Mouse (Mus musculus) embryonic facial prominence, embryonic 13.5 days (tissue): ENCODE results near the gene Abtb1. TPM values are rescaled to one million over a fixed set of nuclear protein-coding genes. Genes with fewer than 3 reads are reported as not detected.

Experiments used
- ATAC-seq: fragments of 200-750 bp; cut with Nextera tagmentation; 2 replicates; pipeline ENCODE4 v1.8.0; 2017; ENCODE audit warnings: low read depth; ENCODE audit not compliant: insufficient number of reproducible peaks, insufficient read depth, low FRiP score, low TSS enrichment
- H3K27ac ChIP-seq: fragments of 300-500 bp; sonication (generic); 2 replicates; pipeline ENCODE4 v1.5.1; 2015; ENCODE audit warnings: moderate library complexity, mild to moderate bottlenecking, inconsistent platforms
- H3K27me3 ChIP-seq: fragments of 300-500 bp; sonication (generic); 2 replicates; pipeline ENCODE4 v1.6.1; 2015; ENCODE audit warnings: mild to moderate bottlenecking, inconsistent platforms
- H3K36me3 ChIP-seq: fragments of 300-500 bp; sonication (generic); 2 replicates; pipeline ENCODE4 v1.6.1; 2015; ENCODE audit warnings: mild to moderate bottlenecking, inconsistent platforms
- H3K4me1 ChIP-seq: fragments of 300-500 bp; sonication (generic); 2 replicates; pipeline ENCODE4 v1.6.1; 2015; ENCODE audit warnings: inconsistent platforms
- H3K4me2 ChIP-seq: fragments of 300-500 bp; sonication (generic); 2 replicates; pipeline ENCODE4 v1.6.1; 2015; ENCODE audit warnings: moderate library complexity, mild to moderate bottlenecking, inconsistent platforms
- H3K4me3 ChIP-seq: fragments of 300-500 bp; sonication (generic); 2 replicates; pipeline ENCODE4 v1.5.1; 2015; ENCODE audit warnings: mild to moderate bottlenecking, inconsistent platforms
- H3K9ac ChIP-seq: fragments of 300-500 bp; sonication (generic); 2 replicates; pipeline ENCODE4 v1.6.1; 2015; ENCODE audit warnings: mild to moderate bottlenecking, inconsistent platforms
- H3K9me3 ChIP-seq: fragments of 300-500 bp; sonication (generic); 2 replicates; pipeline ENCODE4 v1.6.1; 2016; ENCODE audit warnings: inconsistent platforms
- WGBS: fragments of 180-500 bp; shearing (Covaris S2); methylation state at CpG from one replicate; pipeline ENCODE4 v1.1.7; 2015; ENCODE audit warnings: mixed read lengths; 5-methylcytosine and 5-hydroxymethylcytosine counted together
- polyA plus RNA-seq: library from polyadenylated mRNA; unstranded; fragments of >200 nt; fragmentation: Nextera tagmentation; extraction: Ambion mirVana; gene quantifications from 2 replicates; pipeline ENCODE4 v1.2.1, GENCODE M21; 2015

Abtb1 gene
- polyA plus RNA-seq, 1 experiment from 2014 or later, result 34.4 TPM

DNA sequence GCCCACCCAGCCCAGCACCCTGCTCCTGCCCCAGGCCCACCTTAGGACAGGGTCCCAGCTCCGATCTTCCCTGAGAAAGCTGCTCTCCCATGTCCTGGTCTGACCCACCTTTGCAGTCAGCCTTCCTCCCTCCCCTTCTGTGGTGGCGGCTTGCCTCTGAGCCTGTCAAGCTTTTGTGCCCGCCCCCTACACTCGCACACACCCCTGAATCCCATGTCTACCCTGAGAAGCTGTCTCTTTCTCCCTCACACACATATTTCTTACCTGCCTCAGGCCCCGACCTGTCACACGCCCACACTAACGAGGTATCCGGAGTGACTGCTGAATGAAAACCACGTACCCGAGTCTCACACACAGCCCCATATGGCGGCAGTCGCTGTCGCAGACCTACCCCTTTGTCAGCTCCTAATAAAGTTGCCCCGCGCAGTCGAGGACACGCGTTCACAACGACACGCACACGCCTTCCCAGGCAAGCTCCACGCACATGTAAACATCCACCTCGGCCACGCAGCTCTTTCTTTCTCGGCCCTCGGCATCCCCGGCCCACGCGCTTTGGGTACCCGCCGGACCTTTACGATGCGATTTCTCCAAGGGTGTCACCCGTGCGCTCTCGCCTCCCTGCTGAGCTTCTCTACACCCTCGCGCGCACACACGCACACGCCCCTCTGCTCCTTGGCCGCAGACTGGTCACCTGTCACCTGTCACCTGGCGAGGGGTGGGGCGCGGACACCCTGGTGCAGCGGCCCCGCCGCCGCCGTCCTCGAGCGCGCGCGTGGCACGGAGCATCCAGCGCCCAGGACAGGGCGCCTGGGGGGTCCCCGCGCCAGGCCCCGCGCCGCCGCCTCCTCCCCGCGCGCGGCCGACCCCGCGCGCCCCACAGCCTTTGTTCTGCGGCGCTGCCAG lies 32.4 kb upstream of the Abtb1 start:
- H3K27ac ChIP-seq, result peak overlapping the region; percentile 34; the same call in 1 of the 2 replicates
- 1% methylated on average over 70 of the region's 74 CpGs for WGBS
- H3K9ac ChIP-seq, result peak overlapping the region; percentile 84
- H3K36me3 ChIP-seq, result no peaks in the 10 kb centered on the region; the same call in 1 of the 2 replicates
- H3K4me1 ChIP-seq, result peaks cover 27% of the 10 kb centered on the region
- peak overlapping the region; percentile 72 for H3K4me3 ChIP-seq
- H3K9me3 ChIP-seq, result no peaks in the 10 kb centered on the region
- peak; percentile 67 for ATAC-seq
- peak overlapping the region; percentile 96 for H3K4me2 ChIP-seq
- no peaks in the 10 kb centered on the region; the same call in 1 of the 2 replicates for H3K27me3 ChIP-seq

DNA sequence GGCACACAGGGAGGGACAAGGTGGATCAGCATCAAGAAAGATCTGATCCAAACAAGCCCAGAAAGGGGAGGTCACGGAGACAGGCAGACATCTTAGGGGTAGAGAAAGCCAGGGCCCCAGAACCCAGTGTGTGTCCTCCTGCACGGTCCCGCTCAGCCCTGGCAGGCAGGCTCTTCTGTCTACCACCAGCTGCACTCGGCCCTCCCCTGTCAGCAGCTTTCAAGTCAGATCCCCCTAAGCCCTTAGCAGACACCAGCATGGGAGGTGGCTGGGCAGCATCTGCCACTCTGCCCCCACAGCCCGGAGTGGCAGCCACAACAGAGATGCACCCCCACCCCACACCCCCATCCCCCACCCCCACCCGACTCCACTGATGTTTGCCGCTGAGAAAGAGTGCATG lies 31.0 kb upstream of the Abtb1 start:
- Histone ChIP-seq H3K36me3 (no peaks in the 10 kb centered on the region; the same call in 1 of the 2 replicates), H3K4me3 (peak overlapping the region; percentile 72; the same call in 1 of the 2 replicates), H3K27me3 (no peaks in the 10 kb centered on the region; the same call in 1 of the 2 replicates), H3K9me3 (no peaks in the 10 kb centered on the region), H3K4me1 (peaks cover 27% of the 10 kb centered on the region), H3K4me2 (peak overlapping the region; percentile 96), H3K27ac (no peak overlapping the region), H3K9ac (peak overlapping the region; percentile 84; the same call in 1 of the 2 replicates)
- 33% methylated on average over 7 of the region's 7 CpGs for WGBS
- ATAC-seq, result no peak

DNA sequence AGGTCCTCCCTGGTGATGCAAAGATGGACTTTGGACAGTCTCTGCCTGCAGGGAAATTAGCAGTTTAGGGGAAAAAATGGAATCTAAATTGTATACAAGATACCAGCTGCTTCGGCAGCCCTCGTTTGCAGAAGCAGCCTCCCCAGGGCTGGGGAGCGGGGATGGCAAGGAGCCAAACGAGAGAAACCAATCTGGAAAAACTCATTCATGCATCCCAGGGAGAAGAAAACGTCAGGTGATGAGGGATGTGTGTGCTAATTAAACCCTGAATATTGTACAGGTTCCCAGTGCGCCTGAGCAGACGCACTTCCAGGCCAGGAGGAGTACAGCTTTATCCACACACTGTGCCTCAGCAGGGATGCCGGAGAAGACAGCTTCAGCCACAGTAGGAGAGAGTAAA lies 29.8 kb upstream of the Abtb1 start:
- no peak for ATAC-seq
- 34% methylated on average over 8 of the region's 8 CpGs for WGBS
- 0 out of 2 replicates have a peak overlapping the region, but pooled peaks have one; percentile 2 for H3K27ac ChIP-seq

GRCm38 (mm10) chr6:88870594-88870993 lies 28.8 kb upstream of the Abtb1 start:
- Histone ChIP-seq H3K9ac (no peak overlapping the region), H3K36me3 (no peaks in the 10 kb centered on the region; the same call in 1 of the 2 replicates), H3K27me3 (no peaks in the 10 kb centered on the region), H3K9me3 (no peaks in the 10 kb centered on the region), H3K4me3 (no peak overlapping the region), H3K4me2 (no peak overlapping the region), H3K4me1 (peaks cover 27% of the 10 kb centered on the region), H3K27ac (no peak overlapping the region)
- WGBS, result 74% methylated on average over 4 of the region's 4 CpGs
- no peak for ATAC-seq

More for the DNA sequence above, 29.8 kb upstream of the Abtb1 start:
- Histone ChIP-seq H3K4me2 (no peak overlapping the region), H3K9me3 (no peaks in the 10 kb centered on the region), H3K4me1 (peaks cover 27% of the 10 kb centered on the region), H3K9ac (no peak overlapping the region), H3K36me3 (no peaks in the 10 kb centered on the region; the same call in 1 of the 2 replicates), H3K4me3 (no peak overlapping the region), H3K27me3 (no peaks in the 10 kb centered on the region; the same call in 1 of the 2 replicates)

DNA sequence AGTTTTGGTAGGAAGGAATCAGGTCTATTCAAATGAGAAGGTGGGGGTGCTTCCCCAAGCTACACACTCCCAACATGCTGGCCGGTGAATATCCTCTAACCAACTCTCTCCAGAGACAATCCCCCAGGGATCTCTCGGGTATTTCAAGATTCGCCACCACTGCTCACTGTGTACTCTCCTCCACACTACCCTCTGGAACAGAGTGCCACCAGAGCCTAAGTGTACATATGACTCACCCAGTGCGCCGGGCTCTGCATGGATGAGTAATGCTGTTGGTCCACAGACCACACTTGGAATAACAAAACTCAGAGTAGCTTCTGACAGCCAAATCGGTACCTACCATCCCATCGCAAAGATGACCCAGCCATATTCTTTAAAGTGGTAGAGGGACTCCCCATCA lies 27.7 kb upstream of the Abtb1 start:
- H3K4me2 ChIP-seq, result no peak overlapping the region
- H3K36me3 ChIP-seq, result peaks cover 10% of the 10 kb centered on the region
- no peak overlapping the region for H3K4me3 ChIP-seq
- H3K27ac ChIP-seq, result no peak overlapping the region
- no peak overlapping the region for H3K9ac ChIP-seq
- H3K4me1 ChIP-seq, result peaks cover 27% of the 10 kb centered on the region
- no peaks in the 10 kb centered on the region for H3K27me3 ChIP-seq
- ATAC-seq, result no peak
- H3K9me3 ChIP-seq, result no peaks in the 10 kb centered on the region
- 87% methylated on average over 7 of the region's 7 CpGs for WGBS

GRCm38 (mm10) chr6:88865704-88866103 lies 23.9 kb upstream of the Abtb1 start:
- 79% methylated on average over 7 of the region's 7 CpGs for WGBS
- Histone ChIP-seq H3K36me3 (peaks cover 44% of the 10 kb centered on the region), H3K4me1 (no peaks in the 10 kb centered on the region), H3K4me3 (no peak overlapping the region), H3K9ac (no peak overlapping the region), H3K4me2 (no peak overlapping the region), H3K27ac (no peak overlapping the region), H3K27me3 (no peaks in the 10 kb centered on the region), H3K9me3 (0 out of 2 replicates have a peak, but pooled peaks cover 4% of the 10 kb centered on the region)
- no peak for ATAC-seq

GRCm38 (mm10) chr6:88860914-88861313 lies 19.1 kb upstream of the Abtb1 start:
- Histone ChIP-seq H3K4me1 (no peaks in the 10 kb centered on the region), H3K9me3 (0 out of 2 replicates have a peak, but pooled peaks cover 4% of the 10 kb centered on the region), H3K4me2 (no peak overlapping the region), H3K4me3 (no peak overlapping the region), H3K36me3 (peaks cover 63% of the 10 kb centered on the region), H3K27me3 (no peaks in the 10 kb centered on the region), H3K9ac (no peak overlapping the region), H3K27ac (no peak overlapping the region)
- 16% methylated on average over 2 of the region's 2 CpGs for WGBS
- no peak for ATAC-seq

DNA sequence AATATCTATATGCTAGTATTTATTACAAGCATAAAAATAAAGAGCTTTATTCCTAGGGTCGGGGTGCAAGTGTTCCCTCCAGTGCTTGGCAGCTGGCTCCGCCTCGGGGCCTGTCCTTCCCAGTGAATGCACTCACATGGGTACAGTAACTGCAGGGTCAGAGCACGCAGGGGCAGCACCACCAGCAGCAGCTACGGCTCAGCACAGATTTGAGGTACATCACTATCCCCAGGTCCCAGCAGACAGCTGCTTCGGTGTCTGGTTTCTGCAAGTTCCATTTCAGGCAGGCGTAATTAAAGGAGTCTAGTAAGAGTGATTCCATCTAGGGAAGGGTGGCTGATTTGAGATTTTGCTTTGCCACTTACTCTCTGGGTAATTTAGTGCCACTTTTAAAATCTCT lies 16.6 kb upstream of the Abtb1 start:
- no peak overlapping the region for H3K4me2 ChIP-seq
- no peak overlapping the region for H3K4me3 ChIP-seq
- no peak overlapping the region for H3K27ac ChIP-seq
- ATAC-seq, result no peak
- H3K4me1 ChIP-seq, result no peaks in the 10 kb centered on the region
- peaks cover 43% of the 10 kb centered on the region for H3K36me3 ChIP-seq
- 0 out of 2 replicates have a peak, but pooled peaks cover 4% of the 10 kb centered on the region for H3K9me3 ChIP-seq
- no peak overlapping the region for H3K9ac ChIP-seq
- 51% methylated on average over 7 of the region's 7 CpGs for WGBS
- no peaks in the 10 kb centered on the region for H3K27me3 ChIP-seq

GRCm38 (mm10) chr6:88857830-88858229 lies 16.0 kb upstream of the Abtb1 start:
- Histone ChIP-seq H3K4me2 (no peak overlapping the region), H3K9ac (no peak overlapping the region), H3K36me3 (peaks cover 38% of the 10 kb centered on the region), H3K9me3 (0 out of 2 replicates have a peak, but pooled peaks cover 4% of the 10 kb centered on the region), H3K4me1 (no peaks in the 10 kb centered on the region), H3K4me3 (no peak overlapping the region), H3K27me3 (no peaks in the 10 kb centered on the region), H3K27ac (no peak overlapping the region)
- 86% methylated on average over 6 of the region's 6 CpGs for WGBS
- no peak for ATAC-seq

- Histone ChIP-seq H3K27me3 (no peaks in the 10 kb centered on the region), H3K36me3 (peaks cover 36% of the 10 kb centered on the region), H3K9me3 (0 out of 2 replicates have a peak, but pooled peaks cover 4% of the 10 kb centered on the region), H3K4me3 (no peak overlapping the region), H3K4me2 (no peak overlapping the region), H3K4me1 (no peaks in the 10 kb centered on the region), H3K27ac (no peak overlapping the region), H3K9ac (no peak overlapping the region)
- no peak for ATAC-seq
- 46% methylated on average over 9 of the region's 9 CpGs for WGBS
Measured at GRCm38 (mm10) chr6:88857249-88857648, 15.5 kb upstream of the Abtb1 start.

GRCm38 (mm10) chr6:88855636-88856035 lies 13.9 kb upstream of the Abtb1 start:
- no peak for ATAC-seq
- Histone ChIP-seq H3K9me3 (no peaks in the 10 kb centered on the region), H3K9ac (no peak overlapping the region), H3K27me3 (no peaks in the 10 kb centered on the region), H3K4me1 (no peaks in the 10 kb centered on the region), H3K36me3 (peaks cover 29% of the 10 kb centered on the region), H3K4me2 (no peak overlapping the region), H3K27ac (no peak overlapping the region), H3K4me3 (no peak overlapping the region)
- 23% methylated on average over 5 of the region's 5 CpGs for WGBS

- 82% methylated on average over 5 of the region's 5 CpGs for WGBS
- Histone ChIP-seq H3K9ac (no peak overlapping the region), H3K4me2 (no peak overlapping the region), H3K27me3 (no peaks in the 10 kb centered on the region), H3K4me3 (no peak overlapping the region), H3K4me1 (no peaks in the 10 kb centered on the region), H3K36me3 (peaks cover 28% of the 10 kb centered on the region), H3K27ac (no peak overlapping the region), H3K9me3 (no peaks in the 10 kb centered on the region)
- ATAC-seq, result no peak
Measured at GRCm38 (mm10) chr6:88854509-88854908, 12.7 kb upstream of the Abtb1 start.
